Mouse (Mus musculus) telencephalon, adult 2 months (tissue): ENCODE measurements around the gene Klk4.
A peak's percentile ranks its signal among the peaks of the same experiment; 100 is the strongest.

Experiments used
- DNase-seq: peaks from one replicate; pipeline ENCODE4 v3.0.0-alpha.2; 2011; ENCODE audit warnings: low read depth, low spot score

Gene Klk4

GRCm38 (mm10) chr7:43919559-43920451 is 38.8 kb downstream of the Klk4 start:
- DNase-seq, result peak; percentile 23

DNA sequence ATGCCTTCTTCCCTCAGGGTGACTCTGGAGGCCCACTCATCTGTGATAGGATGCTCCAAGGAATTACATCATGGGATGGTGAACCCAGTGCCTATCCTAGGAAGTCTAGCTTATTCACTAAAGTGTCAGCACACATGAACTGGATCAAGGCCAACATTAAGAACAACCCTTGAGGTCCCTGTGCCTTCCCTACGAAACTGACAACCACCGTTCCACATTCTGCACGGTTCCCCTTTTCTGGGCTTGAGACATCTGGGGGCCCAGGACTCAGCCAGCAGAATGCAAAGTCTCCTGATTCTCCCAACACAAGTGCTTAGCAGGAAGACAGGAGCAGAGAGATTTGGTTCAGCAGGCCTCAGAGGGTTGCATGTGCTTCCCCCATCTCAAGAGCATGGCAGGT is 39.6 kb downstream of the Klk4 start:
- no peak for DNase-seq

GRCm38 (mm10) chr7:43921087-43921486 is 40.1 kb downstream of the Klk4 start:
- no peak for DNase-seq

DNA sequence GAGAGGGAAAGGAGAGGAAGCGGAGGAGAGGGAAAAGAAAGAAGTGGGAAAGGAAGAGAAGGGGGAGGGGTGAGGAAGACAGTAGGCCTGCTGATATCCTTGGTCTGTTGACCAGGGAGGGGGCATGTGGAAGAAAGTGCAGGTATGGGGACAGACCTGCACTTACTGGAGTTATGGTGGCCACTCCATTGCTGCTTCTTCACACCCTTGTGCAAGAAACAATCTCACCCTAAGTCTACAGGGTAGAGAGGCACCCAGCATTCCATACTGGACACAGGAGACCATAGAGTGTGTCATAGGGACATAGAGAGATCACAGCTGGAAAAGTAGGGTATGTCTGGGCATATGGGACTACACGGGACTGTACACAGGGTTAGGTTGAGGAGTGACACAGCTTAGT is 41.0 kb downstream of the Klk4 start:
- no peak for DNase-seq

- DNase-seq, result no peak
Measured at GRCm38 (mm10) chr7:43925985-43926384, 45.0 kb downstream of the Klk4 start.

GRCm38 (mm10) chr7:43928521-43928920 is 47.6 kb downstream of the Klk4 start:
- no peak for DNase-seq

- DNase-seq, result no peak
Measured at GRCm38 (mm10) chr7:43932337-43932736, 51.4 kb downstream of the Klk4 start.

- no peak for DNase-seq
Measured at GRCm38 (mm10) chr7:43933440-43933839, 52.5 kb downstream of the Klk4 start, which contains the start of gene Klk15. Gene Klk15 (plus strand): TSS chr7:43933740.

DNA sequence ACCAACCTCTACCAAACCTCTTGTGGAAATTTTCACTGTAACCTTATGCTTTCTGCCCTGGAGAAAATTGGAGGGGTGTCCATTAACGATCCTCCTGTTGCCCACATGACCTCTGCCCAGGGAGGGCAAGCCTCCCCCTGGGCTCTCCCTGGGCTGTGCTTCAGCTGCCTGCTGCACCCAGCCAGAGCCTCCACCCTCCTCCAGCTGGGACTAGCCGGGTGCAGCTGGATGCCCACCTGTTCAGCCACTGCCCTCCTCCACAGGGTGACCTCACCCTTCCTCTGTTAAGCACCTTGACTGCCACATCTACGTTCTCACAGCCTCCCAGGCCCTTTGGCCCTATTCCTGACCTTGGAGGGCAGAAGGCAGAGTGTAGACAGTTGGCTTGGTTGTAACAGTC is 53.8 kb downstream of the Klk4 start:
- DNase-seq, result no peak
